ENCODE assay signal across 8 mouse cellular contexts in the genomic region with DNA sequence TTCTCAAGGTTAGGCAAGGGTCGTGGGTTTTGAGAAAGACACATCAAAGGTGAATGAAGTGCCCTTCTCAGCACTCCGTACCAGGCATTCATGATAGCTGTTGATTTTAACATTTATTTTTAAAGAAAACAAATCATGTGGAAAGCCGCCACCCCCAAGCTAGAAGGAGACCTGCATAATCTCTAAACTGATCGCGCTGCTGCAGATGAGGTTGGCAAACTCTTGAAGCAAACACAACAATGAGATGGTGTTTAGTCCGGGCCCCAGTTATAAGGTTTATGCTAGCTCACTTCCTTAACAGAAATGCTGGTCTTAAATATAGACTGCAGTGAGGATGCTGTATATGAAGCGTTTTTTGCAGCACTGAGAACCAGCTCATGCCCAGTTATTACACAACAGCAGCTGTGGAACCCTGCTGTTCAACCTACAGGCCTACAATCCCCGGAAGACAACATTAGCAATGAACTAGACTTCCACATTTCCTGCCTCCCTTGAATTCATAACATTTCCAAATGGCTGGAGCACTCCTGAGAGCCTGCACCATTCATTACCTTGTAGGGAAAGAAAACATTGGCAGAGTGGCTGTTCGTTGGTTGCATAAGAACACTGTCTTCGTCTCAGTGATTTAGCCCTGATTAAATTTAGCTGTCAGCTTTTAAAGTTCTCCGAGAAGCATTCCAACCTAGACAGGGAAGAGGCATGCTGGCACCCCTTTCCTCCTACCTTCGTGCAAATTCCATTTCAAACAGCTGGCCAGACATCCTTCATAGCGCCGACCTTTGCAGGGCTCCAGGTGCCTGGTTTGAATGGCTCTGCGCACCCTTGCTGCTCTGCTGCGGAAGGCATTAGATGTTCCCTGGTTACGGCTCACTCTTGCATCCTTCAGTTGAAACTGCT. TPM values are rescaled to one million over a fixed set of nuclear protein-coding genes. Genes with fewer than 3 reads are reported as not detected.
DNase-seq lines count a peak whose midpoint lies in the region; ATAC-seq lines count a peak whose summit lies in the region.

No protein-coding gene starts in this region.

- H3K27me3 ChIP-seq in heart, embryonic 16.5 days (ENCODE audit: control insufficient read depth, insufficient read depth, low read length) = no peaks in the 10 kb centered on the region

- H3K36me3 ChIP-seq in heart, embryonic 16.5 days (ENCODE audit: control insufficient read depth, insufficient read depth) = no peaks in the 10 kb centered on the region

- H3K9ac ChIP-seq in heart, embryonic 16.5 days (ENCODE audit: low read length) = peak overlapping the region; percentile 38; the same call in 1 of the 2 replicates

- DNase-seq in right cerebral cortex, adult 2 months (ENCODE audit: low spot score in 2 of 2) = peak; percentile 26 to 56
- no peak for DNase-seq in right cerebral cortex, postnatal 4 days
- peak; percentile 43 to 70 for DNase-seq in kidney, postnatal 25 days
- DNase-seq in lung, postnatal 10 days = peak; percentile 23
- DNase-seq in right cerebral cortex, postnatal 25 days = peak; percentile 45
- no peak for DNase-seq in yolk sac, embryonic 10.5 days (ENCODE audit: low spot score)
- DNase-seq in gastrocnemius, adult 8-10 months (ENCODE audit: low spot score in 2 of 2) = no peak

- H3K27ac ChIP-seq in heart, embryonic 16.5 days (ENCODE audit: low read length) = peak overlapping the region; percentile 67

- H3K4me1 ChIP-seq in heart, embryonic 16.5 days (ENCODE audit: control insufficient read depth, insufficient read depth, low read length) = peaks cover 12% of the 10 kb centered on the region

- WGBS in heart, embryonic 16.5 days = 30% methylated on average over 17 of the region's 17 CpGs

- no peaks in the 10 kb centered on the region for H3K9me3 ChIP-seq in heart, embryonic 16.5 days (replicated peaks; ENCODE audit: control insufficient read depth, low read length)

- ATAC-seq in heart, embryonic 16.5 days (replicated peaks; ENCODE audit: extremely low read depth, insufficient read depth, low FRiP score) = no peak

- H3K4me2 ChIP-seq in heart, embryonic 16.5 days (ENCODE audit: low read depth, low read length) = peak overlapping the region; percentile 51

- H3K4me3 ChIP-seq in heart, embryonic 16.5 days (ENCODE audit: low read length) = peak overlapping the region; percentile 14; the same call in 1 of the 2 replicates

RNA-seq across cellular contexts. Expression of gene Dusp6, which starts 34.8 kb away (rescaled TPM):
- polyA plus RNA-seq in heart, embryonic 16.5 days (2015; fragmentation: Nextera tagmentation; extraction: Ambion mirVana) = 39.4 and 40.7 TPM in 2 replicates
- total RNA-seq in gastrocnemius, adult 8-10 months (2022) = 1 to 10 TPM; 7.3 to 9.8 (median 8.5) TPM

Comparison
In these comparisons a context has a peak if more than half of its experiments do, and no peak if none do; other contexts are left out.
1. DNase-seq: peak in right cerebral cortex, adult 2 months (2 of 2), kidney, postnatal 25 days (2 of 2), lung, postnatal 10 days (single experiment) and right cerebral cortex, postnatal 25 days (single experiment); none in right cerebral cortex, postnatal 4 days (single experiment), yolk sac, embryonic 10.5 days (single experiment) and gastrocnemius, adult 8-10 months (0 of 2).